Mouse (Mus musculus) gastrocnemius, adult 2 months (tissue): ENCODE results near the gene Tex35. TPM values are rescaled to one million over a fixed set of nuclear protein-coding genes. Genes with fewer than 3 reads are reported as not detected.

Experiments
- DNase-seq: peaks from one replicate; pipeline ENCODE4 v3.0.0; 2022
- H3K27ac ChIP-seq: fragments of 200-600 bp; 2 replicates; pipeline ENCODE4 v1.8.1; 2022; ENCODE audit warnings: mild to moderate bottlenecking
- H3K4me3 ChIP-seq: fragments of 200-600 bp; 2 replicates; pipeline ENCODE4 v1.8.1; 2022; ENCODE audit warnings: mild to moderate bottlenecking, moderate library complexity
- CTCF ChIP-seq: fragments of 200-600 bp; IDR thresholded peaks from 2 replicates; pipeline ENCODE4 v1.8.1; 2022; ENCODE audit warnings: antibody characterized with exemption, mild to moderate bottlenecking, moderate library complexity
- intact Hi-C: fragments of 180-260 bp; cut with DNase I; formaldehyde crosslinking; loops from one replicate; pipeline ENCODE4 v1.15.1; 2025
- total RNA-seq, 2 experiments: library from RNA; stranded (reverse); gene quantifications; 2 replicates each; pipeline ENCODE4 v1.2.3; 2021

Gene Tex35
- total RNA-seq, 2 experiments from 2014 or later: not detected

DNA sequence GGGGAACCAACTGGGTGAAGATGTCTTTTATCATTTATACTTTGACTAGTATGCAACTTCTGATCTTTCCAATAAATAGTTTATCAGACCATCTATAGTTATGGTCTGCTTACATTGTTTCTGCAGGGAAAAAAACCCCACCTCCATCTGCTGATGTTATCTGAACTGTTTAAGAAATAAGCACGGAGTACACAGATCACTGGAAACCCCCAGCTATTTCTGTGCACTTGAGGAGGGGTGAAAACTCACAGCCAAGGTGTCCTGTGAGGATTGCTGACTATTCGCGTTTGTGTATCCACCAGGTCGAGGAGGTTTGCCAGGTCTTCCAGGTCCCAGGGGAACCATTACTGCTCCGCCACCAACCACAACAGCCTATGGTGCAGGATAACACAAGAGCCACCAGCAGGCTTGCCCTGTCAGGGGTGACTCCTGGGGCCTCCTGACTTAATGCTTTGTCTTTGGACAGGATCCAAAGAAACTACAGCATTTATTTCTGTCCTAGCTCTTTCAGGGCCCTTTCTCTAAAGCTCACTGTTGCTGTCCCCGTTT lies 1.9 kb upstream of the Tex35 start:
- TF ChIP-seq CTCF: no peak
- no peak overlapping the region for H3K4me3 ChIP-seq
- no peak overlapping the region for H3K27ac ChIP-seq
- intact Hi-C loops: no loop called here
- DNase-seq: no peak

DNA sequence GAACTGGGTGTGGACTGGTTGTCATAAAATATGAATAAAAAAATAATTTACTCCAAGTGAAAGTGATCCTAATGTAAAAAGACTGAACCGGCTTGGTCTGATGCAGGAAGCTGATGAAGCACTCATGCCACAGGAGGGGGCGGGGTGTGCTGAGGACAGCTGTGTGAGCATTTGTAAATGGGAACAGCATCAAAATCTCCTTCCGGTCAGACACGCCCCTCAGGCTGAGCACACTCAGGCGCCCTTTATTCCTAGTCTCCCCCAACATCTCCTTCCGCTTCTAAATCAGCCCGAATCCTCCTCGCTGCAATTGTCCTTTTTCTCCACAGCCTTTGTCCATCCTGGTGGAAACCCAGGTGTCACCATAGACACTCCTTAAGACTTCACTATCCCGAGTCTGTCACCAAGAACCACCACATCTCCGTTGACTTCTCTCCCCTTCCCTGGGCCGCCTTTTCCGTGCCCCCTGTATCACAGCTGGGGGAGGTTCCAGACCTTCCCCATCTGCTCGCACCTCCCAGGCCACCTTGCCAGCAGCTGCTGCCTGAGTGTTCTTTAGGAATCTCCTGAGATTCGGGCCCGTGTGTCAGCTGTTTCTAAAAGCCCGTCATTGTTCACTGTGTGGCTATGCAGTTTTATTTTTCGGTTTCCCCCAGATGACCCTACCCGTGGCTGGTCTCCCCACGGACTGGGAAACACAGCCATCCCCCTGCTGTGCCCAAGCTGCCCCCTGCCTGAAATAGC lies 7.2 kb downstream of the Tex35 start:
- no peak for TF ChIP-seq CTCF
- intact Hi-C loops: no loop called here
- peak; percentile 37 for DNase-seq
- no peak overlapping the region for H3K27ac ChIP-seq
- H3K4me3 ChIP-seq: peak overlapping the region; percentile 52

DNA sequence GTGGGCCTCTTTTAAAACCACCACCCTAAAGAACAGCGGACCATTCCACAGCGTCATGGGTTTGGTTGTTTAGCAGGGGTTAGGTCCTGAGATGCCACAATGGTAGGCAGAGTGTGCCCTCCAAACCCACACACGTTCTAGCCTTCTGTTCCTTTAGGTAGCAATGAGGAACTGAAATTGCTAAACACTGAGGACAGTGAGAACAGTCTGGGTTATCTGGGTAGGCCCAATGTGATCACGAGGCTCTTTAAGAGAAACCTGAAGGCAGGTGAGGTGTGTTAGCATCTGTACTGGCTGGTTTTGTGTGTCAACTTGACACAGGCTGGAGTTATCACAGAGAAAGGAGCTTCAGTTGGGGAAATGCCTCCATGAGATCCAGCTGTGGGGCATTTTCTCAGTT lies 12.9 kb downstream of the Tex35 start:
- no peak for TF ChIP-seq CTCF
- H3K27ac ChIP-seq: no peak overlapping the region
- intact Hi-C loops: no loop called here
- H3K4me3 ChIP-seq: no peak overlapping the region
- DNase-seq: no peak

DNA sequence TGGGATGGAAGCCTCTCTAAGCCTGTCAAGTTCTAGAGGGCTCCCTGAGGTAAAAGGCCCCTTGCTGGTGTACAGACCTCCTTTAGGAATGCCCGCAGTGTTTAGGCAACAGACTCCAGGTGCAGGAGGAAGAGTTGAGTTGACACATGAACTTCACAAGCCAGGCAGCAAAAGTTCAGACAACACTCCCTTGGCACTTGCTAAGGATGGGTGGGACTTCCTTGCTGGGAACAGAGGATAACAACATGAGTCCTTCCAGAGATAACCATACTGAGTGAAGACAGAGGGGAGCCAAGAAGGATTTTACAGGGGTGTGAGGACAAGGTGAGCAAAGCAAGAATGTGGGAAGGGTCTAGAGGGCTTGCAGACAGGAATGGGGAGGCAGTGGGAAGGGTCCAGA lies 15.9 kb downstream of the Tex35 start:
- Histone ChIP-seq H3K4me3 (no peak overlapping the region), H3K27ac (no peak overlapping the region; the same call in 1 of the 2 replicates)
- DNase-seq: no peak
- intact Hi-C loops: no loop called here
- no peak for TF ChIP-seq CTCF

DNA sequence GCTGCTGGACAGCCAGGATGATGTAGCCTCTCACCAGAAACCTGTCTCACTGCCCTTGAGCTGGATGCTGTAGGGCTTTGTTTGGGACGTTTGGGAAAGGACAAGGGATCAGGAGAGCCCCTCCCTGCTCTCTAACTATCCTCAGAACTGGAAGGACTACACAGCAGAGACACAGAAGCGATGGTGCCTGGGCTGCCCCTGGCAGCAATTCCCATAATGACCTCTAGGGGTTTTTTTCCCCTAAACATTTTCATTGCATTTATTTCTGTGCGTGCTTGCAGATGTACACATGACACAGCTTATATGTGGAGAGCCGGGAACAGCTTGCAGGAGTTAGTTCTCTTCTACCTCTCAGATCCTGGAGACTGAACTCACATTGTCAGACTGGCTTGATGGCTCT lies 16.3 kb downstream of the Tex35 start:
- Histone ChIP-seq H3K27ac (no peak overlapping the region; the same call in 1 of the 2 replicates), H3K4me3 (no peak overlapping the region)
- no peak for DNase-seq
- intact Hi-C loops: no loop called here
- peak; percentile 29; the same call in 1 of the 2 replicates for TF ChIP-seq CTCF

DNA sequence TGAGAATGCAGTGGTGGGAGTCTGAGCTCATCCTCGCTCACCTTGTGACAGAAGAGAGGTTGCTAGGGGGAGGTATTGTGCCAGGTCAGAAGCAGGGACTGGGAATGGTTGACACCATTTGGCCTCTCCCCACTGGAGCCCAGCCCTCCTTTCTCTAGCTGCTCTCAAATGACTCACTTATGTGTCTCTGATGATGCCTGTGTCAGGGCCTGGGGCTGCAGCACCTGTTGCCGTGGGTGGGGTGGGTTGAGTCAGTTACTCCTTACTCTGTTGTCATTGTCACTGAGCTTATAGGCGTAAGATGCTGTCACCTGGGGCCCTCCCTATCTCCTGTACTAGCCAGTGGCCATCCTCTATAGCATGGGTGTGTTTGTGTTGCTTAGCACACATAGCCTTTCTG lies 17.6 kb downstream of the Tex35 start:
- Histone ChIP-seq H3K4me3 (no peak overlapping the region), H3K27ac (no peak overlapping the region)
- intact Hi-C loops: no loop called here
- no peak for TF ChIP-seq CTCF
- DNase-seq: no peak

DNA sequence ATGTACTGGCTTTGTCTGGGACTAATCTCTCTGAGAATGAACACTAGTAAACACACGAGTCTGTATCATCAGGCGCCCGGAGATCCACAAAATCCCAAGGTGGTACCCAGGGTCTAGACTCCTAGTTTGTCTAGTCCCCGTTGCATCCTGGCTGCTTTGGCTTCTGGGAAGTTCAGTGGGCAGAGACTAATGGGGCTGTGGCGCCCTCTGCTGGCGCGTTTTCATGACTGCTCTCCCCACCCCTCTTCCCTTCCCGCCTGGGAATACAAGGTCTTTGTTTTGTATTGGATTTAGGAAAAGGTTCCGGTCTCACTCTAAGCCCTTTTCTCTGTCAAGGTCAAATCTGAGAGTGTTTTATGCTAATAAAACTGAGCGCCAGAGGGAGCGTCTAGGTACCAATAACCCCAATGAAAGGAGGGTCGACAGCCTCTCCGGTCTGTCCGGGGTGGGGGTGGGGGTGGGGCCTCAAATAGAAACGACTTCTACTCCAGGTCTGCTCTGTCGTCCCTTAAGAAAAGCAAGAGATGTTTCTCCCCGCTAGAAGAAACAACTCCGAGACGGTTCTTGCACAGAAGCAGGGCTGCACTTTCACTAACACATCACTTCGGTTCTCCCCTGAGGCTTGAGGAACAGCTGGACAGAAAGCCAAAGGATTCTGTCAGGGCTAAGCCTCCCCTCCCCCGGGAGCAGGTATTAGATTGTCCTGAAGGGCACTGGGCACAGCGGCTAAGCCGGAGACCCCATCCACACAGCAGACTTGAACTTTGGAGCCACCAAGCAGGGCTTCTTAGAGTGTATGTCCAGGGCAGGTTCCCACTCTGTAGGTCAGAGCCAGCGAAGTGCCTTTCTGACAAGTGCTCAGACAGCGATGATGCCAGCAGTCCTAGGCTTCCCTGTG lies 22.1 kb downstream of the Tex35 start:
- Histone ChIP-seq H3K4me3 (peak overlapping the region; percentile 66), H3K27ac (peak overlapping the region; percentile 43; the same call in 1 of the 2 replicates)
- peak; percentile 63 for DNase-seq
- TF ChIP-seq CTCF: peak; percentile 82
- intact Hi-C loops: loop anchor here (5.0 to 10.0 kb wide), 2 partner anchors 371 to 448 kb away; partner anchors contain the start of gene Cryzl2

DNA sequence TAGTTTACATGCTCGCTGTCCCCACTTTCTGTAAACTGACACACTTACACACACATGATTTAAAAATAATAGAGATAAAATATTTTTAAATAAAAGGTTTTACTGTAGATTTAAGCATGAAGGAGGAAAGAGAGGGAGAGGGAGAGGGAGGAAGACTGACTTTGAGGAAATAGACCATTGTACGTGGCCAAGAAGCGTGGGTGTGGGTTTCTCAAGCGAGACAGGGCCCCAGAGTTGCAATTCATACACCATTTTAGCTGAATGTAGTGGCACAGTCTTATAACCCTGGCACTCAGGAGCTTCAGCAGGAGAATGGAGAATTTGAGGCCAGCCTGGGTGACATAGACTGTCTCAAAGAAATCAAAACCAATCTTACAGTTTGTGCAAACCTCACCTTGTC lies 25.5 kb downstream of the Tex35 start:
- no peak overlapping the region for H3K27ac ChIP-seq
- no peak for TF ChIP-seq CTCF
- no peak for DNase-seq
- no peak overlapping the region for H3K4me3 ChIP-seq
- intact Hi-C loops: loop anchor here (10.0 kb wide), 1 partner anchor 452 kb away; no protein-coding TSS in a partner anchor

DNA sequence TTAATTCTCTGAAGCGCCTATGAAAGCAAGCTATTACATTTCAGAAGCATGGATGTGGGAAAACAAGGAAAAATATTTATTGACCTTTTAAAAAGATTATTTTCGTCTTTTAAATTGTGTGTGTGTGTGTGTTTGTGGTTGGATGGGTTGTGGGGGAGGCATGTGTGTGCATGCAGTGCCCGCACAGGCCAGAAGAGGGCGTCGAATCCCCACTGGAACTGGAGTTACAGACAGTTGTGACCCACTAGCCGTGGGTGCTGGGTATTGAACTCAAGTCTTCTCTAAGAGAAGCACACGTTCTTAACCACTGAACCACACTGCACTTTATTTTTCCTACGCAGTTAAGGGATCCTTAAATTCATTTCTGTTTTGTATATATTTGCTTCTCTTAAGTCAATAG lies 26.5 kb downstream of the Tex35 start:
- H3K27ac ChIP-seq: no peak overlapping the region
- peak; percentile 53 for TF ChIP-seq CTCF
- H3K4me3 ChIP-seq: no peak overlapping the region
- intact Hi-C loops: loop anchor here (10.0 kb wide), 1 partner anchor 453 kb away; no protein-coding TSS in a partner anchor
- no peak for DNase-seq

DNA sequence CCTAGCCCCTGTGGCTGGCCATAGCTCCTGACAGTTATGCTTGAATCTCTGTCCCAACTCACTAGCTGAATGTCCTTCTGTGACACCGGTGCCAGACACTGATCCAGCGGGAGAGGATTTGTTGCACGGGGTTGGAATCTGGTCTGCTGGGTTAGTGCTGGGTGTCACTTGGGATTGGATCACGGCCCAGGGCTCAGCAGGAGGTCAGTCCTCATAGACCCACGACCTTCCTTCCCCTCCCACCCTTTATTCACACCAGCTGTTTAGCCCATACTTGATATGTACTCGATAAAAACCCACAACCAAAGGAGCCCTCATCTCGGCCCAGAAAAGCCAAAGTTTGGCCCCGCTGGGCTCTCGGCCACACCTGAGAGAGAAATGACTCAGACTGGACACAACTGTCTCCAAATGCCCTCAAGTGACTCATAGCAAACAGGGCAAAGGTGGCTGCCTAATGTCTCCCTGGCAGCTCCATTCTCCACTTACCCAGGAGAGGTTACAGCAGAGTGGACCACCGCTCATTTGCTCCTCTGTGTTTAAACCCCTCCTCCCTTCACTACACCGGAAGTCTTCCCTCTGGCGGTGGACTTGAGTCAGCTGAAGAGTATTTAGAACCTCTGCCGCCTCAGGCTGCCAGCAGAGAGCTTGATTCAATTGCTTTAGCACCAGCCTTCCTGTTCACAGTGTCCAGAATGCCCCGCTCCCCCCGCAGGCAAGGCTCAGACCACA lies 27.2 kb downstream of the Tex35 start:
- no peak overlapping the region for H3K27ac ChIP-seq
- no peak overlapping the region for H3K4me3 ChIP-seq
- DNase-seq: no peak
- intact Hi-C loops: loop anchor here (10.0 kb wide), 1 partner anchor 454 kb away; no protein-coding TSS in a partner anchor
- TF ChIP-seq CTCF: peak; percentile 30; the same call in 1 of the 2 replicates

DNA sequence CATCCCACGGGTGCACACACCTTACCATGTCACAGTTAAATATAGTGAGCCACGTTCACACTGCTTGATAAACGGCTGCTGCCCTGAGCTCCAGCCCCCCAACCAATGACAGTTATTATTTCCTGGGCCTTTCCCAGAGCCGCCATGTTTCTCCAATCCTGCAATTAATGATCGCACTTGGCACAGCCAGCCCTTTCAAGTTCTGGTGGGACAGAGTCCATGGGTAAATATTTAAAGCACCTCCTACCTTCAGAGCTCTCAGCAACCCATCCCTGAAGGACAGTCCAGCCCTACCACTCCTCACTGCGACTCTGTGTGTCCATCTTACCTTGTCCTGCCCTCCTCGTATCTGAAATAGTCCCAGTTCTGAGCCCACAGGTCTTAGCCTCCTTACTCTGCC lies 28.4 kb downstream of the Tex35 start:
- DNase-seq: no peak
- intact Hi-C loops: loop anchor here (10.0 kb wide), 1 partner anchor 455 kb away; no protein-coding TSS in a partner anchor
- TF ChIP-seq CTCF: no peak
- Histone ChIP-seq H3K27ac (no peak overlapping the region), H3K4me3 (no peak overlapping the region)
